Mouse (Mus musculus) embryonic facial prominence, embryonic 14.5 days (tissue): ENCODE results near the gene Tcea3. TPM values are rescaled to one million over a fixed set of nuclear protein-coding genes. Genes with fewer than 3 reads are reported as not detected.

ENCODE experiments used
- ATAC-seq: fragments of 200-750 bp; cut with Nextera tagmentation; 2 replicates; pipeline ENCODE4 v1.8.0; 2017; ENCODE audit warnings: low read depth, moderate number of reproducible peaks, moderate TSS enrichment
- DNase-seq: peaks from one replicate; pipeline ENCODE4 v3.0.0-alpha.2; 2015; ENCODE audit warnings: low spot score
- H3K27ac ChIP-seq: fragments of 300-500 bp; sonication (generic); replicated peaks from 2 replicates; pipeline ENCODE4 v1.5.1; 2014; ENCODE audit warnings: low read depth, mild to moderate bottlenecking, low read length, moderate library complexity
- H3K27me3 ChIP-seq: fragments of 300-500 bp; sonication (generic); replicated peaks from 2 replicates; pipeline ENCODE4 v1.6.1; 2014; ENCODE audit warnings: low read length; ENCODE audit not compliant: control insufficient read depth, insufficient read depth
- H3K36me3 ChIP-seq: fragments of 300-500 bp; sonication (generic); 2 replicates; pipeline ENCODE4 v1.6.1; 2014; ENCODE audit warnings: low read length, mixed read lengths; ENCODE audit not compliant: control insufficient read depth, insufficient read depth
- H3K4me1 ChIP-seq: fragments of 300-500 bp; sonication (generic); 2 replicates; pipeline ENCODE4 v1.6.1; 2014; ENCODE audit warnings: antibody characterized with exemption, low read length; ENCODE audit not compliant: control insufficient read depth, insufficient read depth
- H3K4me2 ChIP-seq: fragments of 300-500 bp; sonication (generic); 2 replicates; pipeline ENCODE4 v1.6.1; 2014; ENCODE audit warnings: low read depth, mild to moderate bottlenecking, low read length, moderate library complexity, mixed read lengths
- H3K4me3 ChIP-seq: fragments of 300-500 bp; sonication (generic); 2 replicates; pipeline ENCODE4 v1.5.1; 2014; ENCODE audit warnings: low read depth, mild to moderate bottlenecking, low read length
- H3K9ac ChIP-seq: fragments of 300-500 bp; sonication (generic); 2 replicates; pipeline ENCODE4 v1.6.1; 2014; ENCODE audit warnings: low read depth, mild to moderate bottlenecking, low read length, moderate library complexity, mixed read lengths
- H3K9me3 ChIP-seq: fragments of 300-500 bp; sonication (generic); 2 replicates; pipeline ENCODE4 v1.6.1; 2016; ENCODE audit warnings: low read length; ENCODE audit not compliant: control insufficient read depth
- WGBS: fragments of 180-500 bp; shearing (Covaris S2); extraction: QIAGEN DNeasy Blood & Tissue Kit; methylation state at CpG from one replicate; pipeline ENCODE4 v1.1.7; 2014; 5-methylcytosine and 5-hydroxymethylcytosine counted together
- polyA plus RNA-seq: library from polyadenylated mRNA; unstranded; fragments of >200 nt; fragmentation: Nextera tagmentation; extraction: Ambion mirVana; gene quantifications from 2 replicates; pipeline ENCODE4 v1.2.1, GENCODE M21; 2014

Gene Tcea3
- polyA plus RNA-seq, result 25.4 and 27.2 TPM in 2 replicates

GRCm38 (mm10) chr4:136247729-136248463 lies at the start of gene Tcea3:
Tcea3 (plus strand) TSS chr4:136247729.
- Histone ChIP-seq H3K27ac (no peak within 1 kb of the TSS), H3K27me3 (peaks cover 63% of the 10 kb centered on the region)
- DNase-seq, result peak; percentile 56

GRCm38 (mm10) chr4:136198846-136199245 lies 48.7 kb upstream of the Tcea3 start:
- WGBS, result 80% methylated on average over 7 of the region's 7 CpGs
- no peak for ATAC-seq
- H3K9ac ChIP-seq, result no peak overlapping the region

More at GRCm38 (mm10) chr4:136247729-136248463, at the start of gene Tcea3:
- Histone ChIP-seq H3K4me3 (peak within 1 kb of the TSS; percentile 55), H3K9me3 (no peaks in the 10 kb centered on the region), H3K4me2 (peak within 1 kb of the TSS; percentile 99), H3K9ac (peak within 1 kb of the TSS; percentile 62), H3K4me1 (peaks cover 33% of the 10 kb centered on the region), H3K36me3 (peaks cover 19% of the 10 kb centered on the region)
- ATAC-seq, result peak; percentile 27
- WGBS, result 0% methylated on average over 33 of the region's 46 CpGs

GRCm38 (mm10) chr4:136199562-136200292 lies 47.8 kb upstream of the Tcea3 start:
- H3K4me3 ChIP-seq, result no peak overlapping the region
- peaks cover 9% of the 10 kb centered on the region for H3K4me1 ChIP-seq
- no peak overlapping the region for H3K4me2 ChIP-seq
- H3K27me3 ChIP-seq, result no peaks in the 10 kb centered on the region
- ATAC-seq, result no peak
- peak; percentile 72 for DNase-seq
- WGBS, result 28% methylated on average over 9 of the region's 9 CpGs
- no peak overlapping the region for H3K9ac ChIP-seq
- no peaks in the 10 kb centered on the region for H3K9me3 ChIP-seq
- H3K27ac ChIP-seq, result no peak overlapping the region
- H3K36me3 ChIP-seq, result no peaks in the 10 kb centered on the region

More at GRCm38 (mm10) chr4:136198846-136199245, 48.7 kb upstream of the Tcea3 start:
- Histone ChIP-seq H3K4me3 (no peak overlapping the region), H3K27ac (no peak overlapping the region), H3K4me2 (no peak overlapping the region), H3K9me3 (no peaks in the 10 kb centered on the region), H3K27me3 (no peaks in the 10 kb centered on the region), H3K36me3 (no peaks in the 10 kb centered on the region), H3K4me1 (peaks cover 9% of the 10 kb centered on the region)
- DNase-seq, result no peak

- H3K27me3 ChIP-seq, result no peaks in the 10 kb centered on the region
- DNase-seq (peak; percentile 90), ATAC-seq (peak; percentile 56)
- H3K36me3 ChIP-seq, result no peaks in the 10 kb centered on the region
- no peak overlapping the region for H3K4me3 ChIP-seq
- no peak overlapping the region for H3K27ac ChIP-seq
- H3K9me3 ChIP-seq, result no peaks in the 10 kb centered on the region
- H3K4me2 ChIP-seq, result no peak overlapping the region
- H3K9ac ChIP-seq, result no peak overlapping the region
- peaks cover 4% of the 10 kb centered on the region; the same call in 1 of the 2 replicates for H3K4me1 ChIP-seq
- 3% methylated on average over 9 of the region's 9 CpGs for WGBS
Measured at GRCm38 (mm10) chr4:136202509-136202908, 45.0 kb upstream of the Tcea3 start.

- Histone ChIP-seq H3K27me3 (no peaks in the 10 kb centered on the region), H3K9me3 (no peaks in the 10 kb centered on the region), H3K4me2 (no peak overlapping the region), H3K36me3 (no peaks in the 10 kb centered on the region), H3K4me1 (peaks cover 13% of the 10 kb centered on the region; the same call in 1 of the 2 replicates), H3K9ac (no peak overlapping the region), H3K4me3 (no peak overlapping the region), H3K27ac (no peak overlapping the region)
- WGBS, result 79% methylated on average over 2 of the region's 2 CpGs
- ATAC-seq, result no peak
- DNase-seq, result no peak
Measured at GRCm38 (mm10) chr4:136204775-136205174, 42.8 kb upstream of the Tcea3 start.

- peaks cover 13% of the 10 kb centered on the region; the same call in 1 of the 2 replicates for H3K4me1 ChIP-seq
- H3K4me3 ChIP-seq, result peak within 1 kb of the TSS; percentile 68
- WGBS, result 1% methylated on average over 28 of the region's 54 CpGs
- no peaks in the 10 kb centered on the region for H3K27me3 ChIP-seq
- H3K9ac ChIP-seq, result peak within 1 kb of the TSS; percentile 81
- ATAC-seq (peak; percentile 93), DNase-seq (peak; percentile 99)
- no peaks in the 10 kb centered on the region for H3K9me3 ChIP-seq
- peak within 1 kb of the TSS; percentile 96 for H3K4me2 ChIP-seq
- H3K36me3 ChIP-seq, result no peaks in the 10 kb centered on the region
- peak within 1 kb of the TSS; percentile 85 for H3K27ac ChIP-seq
Measured at GRCm38 (mm10) chr4:136206033-136206893, 41.3 kb upstream of the Tcea3 start, which contains the start of gene Asap3. Asap3 (plus strand) TSS chr4:136206365.

- ATAC-seq, result peak; percentile 14
- peak overlapping the region; percentile 81 for H3K9ac ChIP-seq
- H3K27ac ChIP-seq, result peak overlapping the region; percentile 85
- H3K4me3 ChIP-seq, result peak overlapping the region; percentile 68
- peak overlapping the region; percentile 96 for H3K4me2 ChIP-seq
- DNase-seq, result peak; percentile 64
- WGBS, result 0% methylated on average over 6 of the region's 6 CpGs
- H3K36me3 ChIP-seq, result no peaks in the 10 kb centered on the region
- peaks cover 13% of the 10 kb centered on the region; the same call in 1 of the 2 replicates for H3K4me1 ChIP-seq
- no peaks in the 10 kb centered on the region for H3K27me3 ChIP-seq
- no peaks in the 10 kb centered on the region for H3K9me3 ChIP-seq
Measured at GRCm38 (mm10) chr4:136206943-136207342, 40.6 kb upstream of the Tcea3 start.

GRCm38 (mm10) chr4:136210931-136211330 lies 36.6 kb upstream of the Tcea3 start:
- H3K27ac ChIP-seq, result no peak overlapping the region
- no peaks in the 10 kb centered on the region for H3K27me3 ChIP-seq
- no peaks in the 10 kb centered on the region for H3K36me3 ChIP-seq
- no peak for DNase-seq
- 81% methylated on average over 9 of the region's 9 CpGs for WGBS
- no peaks in the 10 kb centered on the region for H3K9me3 ChIP-seq
- peaks cover 16% of the 10 kb centered on the region; the same call in 1 of the 2 replicates for H3K4me1 ChIP-seq
- H3K4me3 ChIP-seq, result no peak overlapping the region
- ATAC-seq, result no peak
- H3K9ac ChIP-seq, result no peak overlapping the region
- no peak overlapping the region for H3K4me2 ChIP-seq
